Mouse (Mus musculus): ENCODE measurements around the gene Mael.

Gene Mael

DNA sequence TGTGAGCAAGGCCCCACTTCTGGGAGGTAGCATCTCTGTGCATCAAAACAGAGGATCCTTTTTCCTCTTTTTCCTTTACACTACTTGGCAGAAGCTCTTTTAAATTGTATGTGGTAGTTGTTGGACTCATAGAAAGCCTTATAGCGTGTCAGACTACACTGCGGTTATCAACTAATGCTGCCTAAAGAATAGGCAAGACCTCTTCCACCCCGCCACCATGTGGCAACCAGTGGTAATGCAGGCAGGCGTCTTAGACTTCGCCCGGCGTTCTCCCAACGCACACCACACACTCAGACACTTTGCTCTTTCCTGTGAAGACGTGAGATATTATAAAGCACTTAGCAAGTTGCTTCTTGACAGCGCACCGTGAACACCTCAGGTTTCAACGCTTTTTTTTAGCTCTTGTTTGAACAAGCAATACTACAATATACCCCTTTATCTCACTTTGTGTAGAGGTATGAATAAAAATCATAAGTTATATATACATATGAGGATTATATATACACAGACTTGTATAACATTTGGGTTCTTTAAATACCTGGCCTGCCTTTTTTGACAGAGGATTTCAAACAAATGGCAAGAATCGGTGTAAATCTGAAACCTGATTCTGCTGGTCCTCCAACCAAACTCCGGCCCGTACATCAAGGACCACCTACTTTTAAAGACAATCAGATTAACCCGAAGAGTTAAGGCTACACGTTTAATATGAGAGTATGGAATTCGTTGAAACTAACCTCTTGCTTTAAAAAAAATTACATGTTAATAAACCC lies 85.0 kb downstream of the Mael start:
- DNase-seq (ENCODE audit: low spot score) = peak; percentile 90

DNA sequence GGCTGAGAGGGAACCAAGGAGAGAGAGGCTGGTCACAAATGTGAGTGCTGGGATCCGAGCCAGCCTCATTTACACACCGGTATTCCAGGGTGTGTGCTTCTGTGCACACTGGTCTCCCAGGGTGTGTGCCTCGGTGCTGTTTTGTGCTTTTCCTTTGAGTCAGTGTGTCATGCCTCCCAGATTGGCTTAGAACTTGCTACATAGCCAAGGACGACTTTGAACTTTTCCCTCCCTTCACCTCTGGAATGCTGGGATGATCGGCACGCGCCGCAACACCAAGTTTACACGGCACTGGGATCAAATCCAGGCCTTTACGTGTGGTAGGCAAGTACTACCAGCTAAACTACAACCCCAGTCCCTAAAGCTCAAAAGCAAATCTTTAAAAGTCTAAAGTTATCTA lies 86.5 kb downstream of the Mael start:
- no peak for DNase-seq (ENCODE audit: low spot score)

DNA sequence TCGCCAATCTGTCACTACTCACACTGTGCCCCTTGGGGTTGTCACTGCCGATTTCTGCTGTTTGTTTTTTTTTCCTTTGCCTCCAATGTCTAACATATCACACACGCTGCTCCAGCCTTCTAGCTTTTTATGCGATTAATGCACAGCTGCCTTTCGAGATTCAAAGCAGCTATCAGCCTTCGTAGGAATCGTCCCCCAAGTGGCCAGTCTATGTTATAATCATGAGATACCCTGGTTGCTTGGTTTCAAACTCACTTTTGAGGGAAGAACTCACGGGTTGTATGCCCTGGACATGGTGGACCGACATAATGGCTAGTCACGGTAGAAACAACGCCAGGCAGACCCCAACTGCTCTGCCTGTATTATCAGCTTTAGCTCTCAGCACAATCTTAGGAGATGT lies 87.2 kb downstream of the Mael start:
- no peak for DNase-seq (ENCODE audit: low spot score)
